Mouse (Mus musculus) v-Abl transformed pro-B cells (cell line): ENCODE measurements around the gene Tle2.

Experiments used
- in situ Hi-C, 2 experiments: fragments of 400-800 bp; cut with MboI; formaldehyde crosslinking; loops; one replicate each; pipeline ENCODE4 v1.15.1; 2025; ENCODE audit not compliant: unreplicated experiment in 2 of 2

Tle2 gene

DNA sequence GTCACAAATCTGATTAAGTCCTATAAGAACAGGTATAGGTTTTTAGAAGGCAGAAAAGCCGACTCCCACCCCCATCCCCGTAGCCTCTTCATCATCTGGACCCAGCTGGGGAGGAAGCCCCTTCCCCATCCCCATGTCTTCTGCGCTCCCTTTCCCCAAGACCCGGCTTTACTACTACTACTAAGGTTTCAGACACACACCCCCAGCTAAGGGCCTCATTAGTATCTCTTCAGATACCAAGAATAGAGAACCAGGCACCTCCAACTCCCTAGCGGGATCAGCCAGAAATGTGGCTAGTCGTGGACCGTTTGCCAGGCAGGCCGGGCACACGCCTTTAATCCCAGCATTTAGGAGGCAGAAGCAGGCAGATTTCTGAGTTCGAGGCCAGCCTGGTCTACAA lies 25.7 kb downstream of the Tle2 start:
- in situ Hi-C loops, result loop anchor here (5.0 kb wide), 1 partner anchor 38 kb away; no protein-coding TSS in a partner anchor

DNA sequence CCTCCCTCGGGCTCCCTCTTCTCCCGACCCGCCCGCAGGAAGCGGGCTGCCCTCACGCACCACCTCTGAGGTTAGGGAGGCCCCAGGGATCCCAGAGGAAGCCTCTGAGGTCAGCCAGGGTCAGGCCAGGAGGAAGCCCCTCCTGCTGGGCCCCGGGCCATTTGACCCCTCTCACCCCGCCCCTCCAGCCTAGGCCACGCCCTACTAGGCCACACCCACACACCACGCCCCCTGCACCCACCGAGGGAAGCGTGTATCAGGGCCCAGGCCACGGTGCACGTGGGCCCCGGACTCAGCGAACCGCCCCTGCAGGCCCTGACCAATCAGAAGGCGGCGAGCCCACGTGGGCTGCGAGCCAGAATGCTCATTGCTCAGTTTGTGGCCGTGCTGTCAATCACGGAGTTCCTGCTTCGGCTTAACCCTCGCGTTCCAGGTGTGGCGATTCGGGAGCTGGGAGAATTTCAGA lies 26.4 kb downstream of the Tle2 start, which contains the start of gene Tle6:
TSS of gene Tle6 (minus strand) at position 336 of the 466 bp plus-strand sequence.
- in situ Hi-C loops, result loop anchor here (5.0 kb wide), 1 partner anchor 38 kb away; no protein-coding TSS in a partner anchor

DNA sequence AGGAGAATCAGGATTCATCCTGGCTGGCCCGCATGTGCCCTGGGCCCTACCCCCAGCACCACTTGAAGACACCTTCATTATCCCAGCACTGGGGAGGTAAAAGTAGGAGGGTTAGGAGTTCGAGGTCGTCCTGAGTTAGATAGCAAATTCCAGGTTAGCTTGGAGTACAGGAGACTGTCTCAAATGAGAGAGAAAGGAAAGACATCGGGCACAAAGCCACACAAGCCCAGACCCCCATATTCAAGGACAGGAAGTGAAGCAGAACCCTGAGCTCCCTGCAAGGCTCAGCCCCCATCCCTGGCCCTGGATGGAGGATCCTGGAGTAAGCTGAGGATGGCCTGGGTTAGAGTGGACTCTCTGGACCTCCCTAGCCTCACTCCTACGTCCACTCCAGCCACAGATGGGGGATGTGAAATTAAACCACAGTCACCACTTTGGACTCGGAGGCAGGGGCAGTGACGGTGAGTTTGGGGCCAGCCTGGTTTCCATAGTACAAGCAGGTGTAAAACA lies 27.1 kb downstream of the Tle2 start:
- in situ Hi-C loops, result loop anchor here (5.0 kb wide), 1 partner anchor 39 kb away; no protein-coding TSS in a partner anchor

DNA sequence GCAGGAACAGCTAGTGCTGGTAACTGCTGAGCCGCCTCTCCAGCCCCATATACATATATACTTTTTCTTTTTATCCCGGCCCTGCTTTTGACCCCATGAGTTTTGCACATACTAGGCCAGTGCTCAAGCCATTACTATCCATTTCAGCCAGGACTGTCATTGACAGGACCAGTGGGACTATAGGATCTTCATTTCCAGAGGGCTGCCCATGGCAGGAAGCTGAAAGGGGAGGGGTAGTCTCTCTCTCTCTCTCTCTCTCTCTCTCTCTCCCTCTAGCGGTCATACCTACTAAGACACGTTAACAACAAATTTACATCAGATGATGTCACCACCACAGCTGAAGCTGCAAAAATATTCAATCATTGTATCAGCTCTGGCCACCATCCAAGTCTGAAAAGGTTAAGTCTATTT lies 28.4 kb downstream of the Tle2 start:
- in situ Hi-C loops, result loop anchor here (5.0 kb wide), 1 partner anchor 40 kb away; no protein-coding TSS in a partner anchor

DNA sequence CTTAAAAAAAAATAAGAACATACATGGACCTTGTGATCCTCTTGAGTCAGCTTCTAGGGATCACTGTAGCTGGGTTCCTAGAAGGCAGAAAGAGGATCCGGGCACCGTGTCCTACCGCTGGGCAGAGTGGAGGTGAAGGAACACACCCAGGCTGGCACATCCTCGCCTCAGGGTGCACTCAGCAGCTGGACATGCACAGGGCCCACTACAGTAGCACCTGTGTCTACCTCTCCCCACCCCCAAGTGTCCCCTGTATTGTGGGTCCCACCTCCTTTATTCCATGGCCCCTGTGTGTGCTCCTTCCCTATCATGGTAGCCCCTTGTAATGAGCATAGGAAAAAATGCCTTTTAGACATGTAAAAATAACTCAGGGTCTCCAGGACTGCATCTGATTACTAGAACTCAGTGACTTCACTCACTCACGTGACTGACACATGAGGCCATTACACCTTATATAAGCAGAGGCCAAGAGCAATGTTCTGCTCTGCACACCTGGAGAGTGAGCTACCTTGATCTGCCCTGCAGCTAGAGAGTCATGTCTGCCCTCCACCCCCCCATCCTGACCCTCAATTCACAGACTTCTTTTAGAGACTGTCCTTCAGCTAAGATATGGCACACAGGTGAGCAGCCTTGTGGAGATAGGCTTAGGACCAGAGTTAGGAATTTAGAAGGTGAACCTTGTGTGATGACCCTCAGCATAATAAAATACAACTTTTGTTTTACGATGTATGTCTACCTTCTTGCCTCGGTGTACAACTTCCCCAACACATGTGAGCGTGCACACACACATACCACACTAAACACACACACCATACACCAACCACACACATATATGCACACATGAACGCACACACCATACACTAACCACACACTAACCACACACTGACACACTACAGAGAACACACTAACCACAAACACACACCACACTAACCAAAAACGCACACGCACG lies 29.9 kb downstream of the Tle2 start:
- in situ Hi-C loops, result loop anchor here (5.0 kb wide), 1 partner anchor 42 kb away; no protein-coding TSS in a partner anchor

DNA sequence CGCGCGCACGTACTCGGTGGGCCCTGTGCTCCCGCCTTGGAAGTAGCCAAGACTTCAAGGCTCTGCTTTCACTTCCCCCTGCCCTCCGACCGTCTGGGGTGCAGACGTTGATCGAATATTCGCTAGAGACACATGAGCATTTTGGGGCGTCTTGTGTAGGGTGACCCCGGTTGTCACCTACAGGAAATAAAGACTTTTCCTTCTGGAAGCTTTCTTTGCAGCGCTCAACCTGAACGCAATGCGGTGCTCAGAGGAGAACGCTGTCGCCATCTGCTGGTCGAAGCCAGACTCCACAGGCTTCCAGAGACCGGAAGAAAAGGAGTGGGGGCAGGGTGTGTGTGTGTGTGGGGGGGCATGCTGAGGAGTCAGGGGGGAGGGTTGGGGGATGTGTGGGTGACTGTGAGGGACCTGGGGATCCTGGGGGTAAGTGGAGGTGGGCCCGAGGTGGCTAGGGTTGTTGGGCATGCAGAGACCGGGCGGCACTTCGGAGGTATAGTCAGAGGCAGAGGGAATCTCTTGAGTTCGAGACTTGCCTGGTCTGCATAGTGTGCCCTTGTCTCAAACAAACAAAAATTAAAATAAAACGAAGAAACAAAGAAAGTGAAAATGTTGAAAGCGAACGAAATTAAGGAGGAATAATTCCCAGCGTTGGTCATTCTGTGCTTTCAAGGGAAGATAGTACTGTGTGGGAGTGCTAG lies 30.8 kb downstream of the Tle2 start:
- in situ Hi-C loops, result loop anchor here (5.0 kb wide), 3 partner anchors 43 to 562 kb away; partner anchors contain the start of gene Ncln (in 1 of the 2)

DNA sequence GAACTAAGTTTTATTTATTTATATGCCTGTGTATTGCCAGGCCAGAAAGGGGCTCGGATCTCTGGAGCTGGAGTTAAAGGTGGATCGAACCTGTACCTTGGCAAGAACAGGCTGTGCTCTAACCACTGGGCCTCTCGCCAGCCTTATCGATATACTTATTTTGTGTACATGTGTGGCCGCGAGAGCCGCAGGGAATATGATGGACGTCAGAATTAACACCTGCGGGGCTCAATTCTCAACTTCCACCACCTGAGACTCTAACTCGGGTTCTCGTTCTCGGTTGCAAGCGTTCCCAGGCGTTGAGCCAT lies 31.3 kb downstream of the Tle2 start:
- in situ Hi-C loops, result loop anchor here in 1 of 2 experiments (5.0 kb wide), 2 partner anchors 108 to 562 kb away; partner anchors contain the start of gene Ncln

DNA sequence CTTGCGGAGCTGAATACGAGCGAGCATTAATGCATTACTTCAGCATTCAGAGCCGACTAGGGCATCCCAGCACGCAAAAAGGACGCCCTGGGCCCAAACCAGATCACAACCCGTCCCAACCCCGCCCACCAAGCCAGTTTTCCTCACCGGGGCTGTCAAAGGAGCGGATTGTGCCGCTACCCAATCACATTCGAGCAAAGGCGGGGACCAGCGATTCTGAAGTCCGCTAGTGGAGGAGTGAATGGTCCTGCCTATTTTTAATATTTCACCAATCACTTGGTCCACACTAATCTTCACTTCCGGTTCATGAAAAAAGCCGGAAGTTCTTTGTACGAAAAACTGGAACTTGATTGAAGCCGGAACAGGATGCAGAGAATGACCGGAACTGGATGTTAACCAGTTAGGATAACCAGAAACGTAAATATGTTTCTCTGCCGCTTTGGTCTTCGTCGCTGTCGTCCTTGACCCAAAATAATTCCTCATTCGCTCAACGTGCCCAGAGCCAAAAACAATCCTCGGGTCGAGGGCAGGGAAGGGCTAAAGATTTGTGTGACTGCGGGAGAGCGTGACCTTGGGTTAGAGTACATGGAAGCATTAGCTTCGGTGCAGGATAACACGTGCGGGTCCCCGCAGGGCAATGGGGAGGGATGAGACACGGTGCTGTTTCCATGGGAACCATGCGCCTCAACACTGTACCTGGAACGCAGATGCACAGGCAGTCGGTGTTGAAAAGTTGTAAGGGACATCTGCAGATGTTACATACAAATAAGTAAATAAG lies 31.8 kb downstream of the Tle2 start, which contains the start of gene BC025920:
TSS of gene BC025920 (plus strand) at position 297 of the 778 bp plus-strand sequence.
- in situ Hi-C loops, result loop anchor here in 1 of 2 experiments (5.0 kb wide), 2 partner anchors 109 to 561 kb away; partner anchors contain the start of gene Ncln

DNA sequence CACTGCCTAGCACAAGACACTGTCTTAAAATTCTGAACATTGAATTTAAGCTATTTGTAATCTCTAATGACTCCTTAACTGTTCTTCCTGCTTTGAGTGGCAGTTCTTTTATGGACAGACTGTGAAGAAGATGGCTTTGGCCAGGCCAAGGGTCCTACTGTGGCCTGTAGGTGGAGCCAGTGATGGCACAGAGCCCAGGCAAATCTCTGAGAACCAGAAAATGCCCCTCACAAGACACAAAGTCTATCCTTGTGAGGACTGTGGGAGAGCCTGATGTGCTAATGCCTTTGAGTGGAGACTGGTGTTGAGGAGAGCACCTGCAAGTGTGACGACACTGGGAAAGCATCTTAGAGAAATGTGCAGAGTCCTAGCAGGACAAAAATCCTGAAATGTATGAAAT lies 33.9 kb downstream of the Tle2 start:
- in situ Hi-C loops, result loop anchor here in 1 of 2 experiments (5.0 kb wide), 2 partner anchors 111 to 559 kb away; partner anchors contain the start of gene Ncln

DNA sequence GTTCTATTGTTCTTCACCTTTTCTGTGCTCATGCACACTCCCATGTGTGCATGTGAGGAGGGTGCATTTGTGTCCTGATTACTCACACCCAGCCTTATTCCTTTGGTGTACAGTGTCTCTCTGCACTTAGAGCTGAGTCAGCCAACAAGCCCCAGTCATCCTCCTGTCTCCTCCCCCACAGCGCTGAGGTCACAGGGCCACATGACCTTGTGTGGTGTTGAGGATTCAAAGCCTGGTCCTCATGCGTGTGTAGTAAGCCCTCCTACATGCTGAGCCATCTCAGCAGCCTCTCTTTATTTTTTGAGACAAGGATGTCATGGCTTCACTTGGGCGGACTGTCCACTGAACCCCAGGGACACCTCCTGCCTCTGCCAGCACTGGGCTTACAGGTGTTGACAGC lies 38.4 kb downstream of the Tle2 start:
- in situ Hi-C loops, result no loop called here

DNA sequence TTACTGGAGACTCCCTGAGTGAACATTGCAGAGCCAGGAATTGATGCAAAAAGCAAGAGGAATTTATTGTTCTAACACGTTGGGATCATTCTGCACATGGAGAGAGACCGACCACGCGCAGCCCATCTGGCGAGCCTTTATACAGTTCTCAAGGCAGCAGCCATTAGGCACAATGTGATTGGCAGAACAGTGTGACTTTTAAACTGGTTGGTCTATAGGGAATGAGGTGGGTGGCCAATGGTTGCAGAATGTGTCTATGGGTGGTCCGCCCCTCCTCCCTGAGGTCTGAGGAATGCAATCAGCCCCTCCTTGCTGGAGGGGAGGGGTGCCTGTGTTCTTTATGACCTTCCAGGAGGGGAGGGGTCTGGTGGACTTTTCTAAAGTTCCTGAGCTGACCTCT lies 41.1 kb downstream of the Tle2 start:
- in situ Hi-C loops, result no loop called here

DNA sequence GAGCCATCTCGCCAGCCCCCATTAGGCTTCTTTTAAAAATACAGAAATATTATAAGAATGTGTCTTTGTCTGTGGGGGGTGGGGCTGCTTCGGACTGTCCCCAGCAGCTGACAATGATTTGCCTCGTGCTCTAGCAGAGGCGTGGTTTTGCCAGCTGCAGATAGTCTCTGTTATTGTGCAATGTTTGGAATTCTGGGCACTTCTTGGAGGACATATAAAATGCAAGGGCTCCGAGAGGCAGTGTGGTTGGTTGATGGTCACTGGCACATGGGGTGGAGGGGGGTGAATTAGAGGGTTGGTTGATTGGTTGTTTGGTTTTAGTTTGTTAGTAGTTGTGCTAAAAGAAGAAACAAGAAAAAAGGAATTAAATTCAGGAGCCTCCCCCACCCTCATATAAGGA lies 45.6 kb downstream of the Tle2 start:
- in situ Hi-C loops, result loop anchor here in 1 of 2 experiments (5.0 kb wide), 1 partner anchor 547 kb away; no protein-coding TSS in a partner anchor

DNA sequence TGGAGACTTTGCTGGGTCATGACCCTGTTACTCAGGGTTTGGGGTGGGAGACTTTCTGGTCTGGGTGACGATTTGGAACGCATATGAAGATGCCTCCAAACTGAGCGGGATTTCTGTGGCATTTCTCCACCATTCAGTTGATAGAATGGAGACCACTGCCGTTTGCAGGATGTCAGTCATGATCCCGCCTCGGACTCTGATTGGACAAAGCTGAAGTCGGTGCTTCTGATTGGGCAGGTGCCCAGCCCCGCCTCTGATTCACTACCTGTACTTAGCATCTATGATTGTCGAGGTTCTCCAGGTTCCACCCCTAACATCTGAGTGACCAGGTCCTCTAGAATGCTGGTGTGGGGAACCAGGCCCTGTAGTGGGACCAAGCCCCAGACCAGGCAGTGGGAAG lies 46.4 kb downstream of the Tle2 start:
- in situ Hi-C loops, result loop anchor here in 1 of 2 experiments (5.0 kb wide), 1 partner anchor 547 kb away; no protein-coding TSS in a partner anchor

DNA sequence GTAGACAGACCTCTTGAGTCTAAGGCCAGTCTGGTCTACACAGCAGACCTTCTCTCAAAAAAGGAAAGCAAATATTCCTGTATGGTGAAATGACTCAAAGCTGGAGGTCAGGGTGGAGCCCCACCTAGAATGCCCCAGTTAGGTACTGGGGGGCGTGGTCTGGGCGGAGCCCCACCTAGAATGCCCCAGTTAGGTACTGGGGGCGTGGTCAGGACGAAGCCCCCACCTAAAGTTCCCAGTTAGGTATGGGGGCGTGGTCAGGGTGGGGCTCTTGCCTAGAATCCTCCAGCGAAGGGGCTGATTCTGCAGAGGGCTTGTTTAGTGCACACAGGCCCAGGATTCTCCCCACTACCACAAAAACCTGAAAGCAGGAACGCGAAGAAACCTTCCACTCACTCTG lies 49.1 kb downstream of the Tle2 start:
- in situ Hi-C loops, result loop anchor here in 1 of 2 experiments (5.0 kb wide), 1 partner anchor 544 kb away; no protein-coding TSS in a partner anchor

DNA sequence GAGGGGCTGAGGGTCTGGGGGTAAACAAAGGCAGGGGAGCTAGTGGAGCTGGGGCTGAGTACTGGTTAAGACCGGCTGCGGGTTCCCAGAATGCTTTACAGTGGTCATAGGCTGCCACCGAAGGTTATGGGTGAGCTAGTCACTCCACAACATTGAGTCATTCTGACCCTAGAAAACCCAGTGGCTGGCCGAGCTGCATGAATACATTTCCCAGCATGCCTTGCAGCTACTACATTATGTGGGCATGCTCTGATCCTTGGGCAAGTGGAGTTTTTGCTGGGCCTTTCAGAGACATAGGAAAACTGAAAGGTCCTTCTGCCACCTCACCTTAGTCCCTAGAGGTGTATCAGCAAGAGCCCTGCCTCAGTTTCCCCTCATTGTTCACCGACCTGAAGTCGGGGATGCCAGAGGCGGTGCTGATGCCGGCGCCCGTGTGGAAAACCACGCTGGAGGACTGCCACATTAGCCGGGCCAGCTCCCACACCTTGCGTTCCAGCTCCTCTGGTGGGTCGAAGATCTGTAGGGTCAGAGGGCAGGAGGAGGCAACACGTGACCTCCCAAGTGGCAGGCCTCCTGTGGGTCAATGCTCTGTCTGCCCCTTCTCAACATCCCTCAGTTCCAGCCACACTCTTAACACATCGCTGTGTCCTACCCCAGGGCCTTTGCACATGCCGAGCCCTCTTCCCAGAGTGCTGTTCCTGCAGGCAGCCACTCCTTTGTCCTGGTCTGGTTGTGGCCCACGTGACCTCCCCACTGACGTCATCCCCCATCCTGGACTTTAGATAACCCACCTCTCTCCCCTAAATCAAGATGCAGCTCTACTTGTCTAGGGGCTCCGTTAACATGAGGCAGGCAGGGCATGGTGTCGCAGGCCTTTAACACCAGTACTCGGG lies 52.0 kb downstream of the Tle2 start:
- in situ Hi-C loops, result loop anchor here in 1 of 2 experiments (25.0 kb wide), 1 partner anchor 986 kb away; the partner anchor contains the start of gene 1190007I07Rik

DNA sequence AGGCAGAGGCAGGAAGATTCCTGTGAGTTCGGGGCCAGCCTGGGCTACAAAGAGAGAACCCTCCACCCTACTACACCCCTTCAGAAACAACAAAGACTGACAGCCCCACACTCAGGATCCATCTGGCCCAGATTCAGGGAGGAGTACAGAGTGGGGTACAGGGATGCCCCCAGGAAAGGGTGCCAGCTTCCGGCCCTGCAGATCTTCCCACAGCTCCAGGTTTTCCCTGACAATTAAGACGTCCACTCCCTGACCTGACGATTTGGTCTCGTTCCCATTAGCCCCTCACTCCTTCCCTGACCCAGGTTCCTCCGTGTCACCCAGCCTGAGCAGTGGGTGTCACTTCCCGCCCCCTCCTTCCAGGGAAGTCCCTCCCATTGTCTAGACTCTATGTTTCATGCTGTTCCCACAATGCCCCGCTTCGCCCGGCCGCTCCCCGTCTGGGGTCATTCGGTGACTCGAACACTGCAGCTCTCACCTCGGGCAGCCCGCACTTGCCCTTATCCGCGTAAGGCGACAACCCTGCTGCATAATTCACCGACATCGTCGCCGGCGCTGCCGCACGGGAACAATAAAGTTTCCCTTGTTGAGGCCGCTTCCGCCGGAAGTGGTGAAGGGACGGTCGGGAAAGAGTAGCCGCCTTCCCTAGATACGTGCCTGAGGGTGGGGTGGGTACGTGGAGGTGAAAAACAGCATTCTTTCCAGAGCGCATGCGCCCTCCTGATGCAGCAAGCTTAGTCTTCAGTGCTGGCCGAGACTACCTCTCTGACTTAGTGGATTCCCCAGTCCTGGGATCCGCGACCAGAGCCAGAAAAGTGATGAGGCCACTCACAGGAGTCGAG lies 52.9 kb downstream of the Tle2 start, which contains the start of gene Sirt6:
TSS of gene Sirt6 (minus strand) at position 804 of the 842 bp plus-strand sequence.
- in situ Hi-C loops, result loop anchor here in 1 of 2 experiments (25.0 kb wide), 1 partner anchor 985 kb away; the partner anchor contains the start of gene 1190007I07Rik

DNA sequence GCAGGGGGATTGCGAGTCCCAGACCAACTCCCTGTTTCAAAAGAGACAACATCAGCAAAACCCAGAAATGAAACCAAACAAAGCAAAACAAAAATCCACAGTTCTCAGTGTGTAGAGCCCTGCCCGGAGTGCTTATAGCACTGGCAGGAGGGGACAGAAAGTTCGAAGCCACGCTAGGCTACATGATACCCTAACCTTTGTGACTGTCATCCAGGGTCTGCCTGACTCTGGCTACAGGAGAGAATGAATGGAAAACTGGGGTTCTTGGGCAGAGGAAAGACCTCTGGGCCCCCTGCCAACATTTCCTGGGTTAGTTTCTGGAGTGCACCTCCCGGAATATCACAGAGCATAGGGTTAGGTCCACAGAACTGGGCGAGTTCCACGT lies 53.5 kb downstream of the Tle2 start:
- in situ Hi-C loops, result loop anchor here in 1 of 2 experiments (25.0 kb wide), 1 partner anchor 984 kb away; the partner anchor contains the start of gene 1190007I07Rik
